8 mouse cellular contexts compared by ENCODE assay signal in the genomic region with DNA sequence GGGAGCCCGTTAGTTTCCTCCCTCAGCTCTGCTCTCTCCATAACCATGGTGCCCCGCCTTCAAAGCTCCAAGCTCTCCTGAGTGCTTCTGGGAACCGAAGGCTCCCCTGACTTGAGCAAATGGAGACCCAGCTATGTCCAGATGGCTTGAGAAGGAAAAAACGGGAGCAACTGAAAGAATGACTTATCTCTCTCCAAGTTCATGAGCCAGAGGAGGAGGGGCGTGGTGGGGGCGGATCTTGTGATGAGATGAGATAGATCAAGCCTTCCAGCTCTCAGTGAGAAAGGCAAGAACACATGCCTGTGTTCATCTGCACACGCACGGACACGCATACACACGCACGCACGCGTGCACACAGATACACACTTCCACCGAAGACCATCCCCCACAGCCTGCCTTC. TPM values are rescaled to one million over a fixed set of nuclear protein-coding genes. Genes with fewer than 3 reads are reported as not detected.
DNase-seq lines count a peak whose midpoint lies in the region; ATAC-seq lines count a peak whose summit lies in the region.

No protein-coding gene starts in this region.

- peaks cover 7% of the 10 kb centered on the region for H3K4me1 ChIP-seq in forebrain, embryonic 13.5 days
- H3K4me1 ChIP-seq in forebrain, embryonic 14.5 days (ENCODE audit: control insufficient read depth, insufficient read depth, low read length): no peaks in the 10 kb centered on the region; the same call in 1 of the 2 replicates
- peaks cover 16% of the 10 kb centered on the region for H3K4me1 ChIP-seq in liver, embryonic 12.5 days
- peaks cover 32% of the 10 kb centered on the region for H3K4me1 ChIP-seq in limb, embryonic 10.5 days

- H3K27me3 ChIP-seq in forebrain, embryonic 13.5 days: peaks cover 3% of the 10 kb centered on the region; the same call in 1 of the 2 replicates
- no peaks in the 10 kb centered on the region for H3K27me3 ChIP-seq in forebrain, embryonic 14.5 days (replicated peaks; ENCODE audit: control insufficient read depth, insufficient read depth, low read length)
- peaks cover 46% of the 10 kb centered on the region for H3K27me3 ChIP-seq in liver, embryonic 12.5 days (replicated peaks)
- H3K27me3 ChIP-seq in limb, embryonic 10.5 days (ENCODE audit: low read depth, poor library complexity, severe bottlenecking): peaks cover 60% of the 10 kb centered on the region

- H3K9ac ChIP-seq in forebrain, embryonic 13.5 days: no peak overlapping the region
- H3K9ac ChIP-seq in forebrain, embryonic 14.5 days (ENCODE audit: low read length): no peak overlapping the region
- no peak overlapping the region for H3K9ac ChIP-seq in liver, embryonic 12.5 days

- DNase-seq in forebrain, embryonic 14.5 days (ENCODE audit: low spot score): no peak
- DNase-seq in liver: no peak
- peak; percentile 43 for DNase-seq in Muller cell, postnatal 12 days (ENCODE audit: inconsistent ontology term)
- no peak for DNase-seq in limb, embryonic 10.5 days (ENCODE audit: low spot score)
- no peak for DNase-seq in urinary bladder, postnatal 36 days (ENCODE audit: low spot score in 2 of 2)
- no peak for DNase-seq in left cerebral cortex, adult 9 months (ENCODE audit: low spot score in 2 of 2)

- H3K4me2 ChIP-seq in forebrain, embryonic 13.5 days: 0 out of 2 replicates have a peak overlapping the region, but pooled peaks have one; percentile 3
- no peak overlapping the region for H3K4me2 ChIP-seq in forebrain, embryonic 14.5 days (ENCODE audit: low read length)
- peak overlapping the region; percentile 35 for H3K4me2 ChIP-seq in liver, embryonic 12.5 days

- H3K27ac ChIP-seq in forebrain, embryonic 13.5 days: no peak overlapping the region
- no peak overlapping the region for H3K27ac ChIP-seq in forebrain, embryonic 14.5 days (ENCODE audit: low read depth, low read length)
- H3K27ac ChIP-seq in liver, embryonic 12.5 days: no peak overlapping the region
- H3K27ac ChIP-seq in limb, embryonic 10.5 days: no peak overlapping the region; the same call in 1 of the 2 replicates

- H3K4me3 ChIP-seq in forebrain, embryonic 13.5 days: no peak overlapping the region
- no peak overlapping the region for H3K4me3 ChIP-seq in forebrain, embryonic 14.5 days (ENCODE audit: low read depth, low read length)
- H3K4me3 ChIP-seq in liver, embryonic 12.5 days: no peak overlapping the region
- H3K4me3 ChIP-seq in limb, embryonic 10.5 days: peak overlapping the region; percentile 26

- ATAC-seq in forebrain, embryonic 13.5 days: no peak; the same call in 1 of the 2 replicates
- no peak for ATAC-seq in forebrain, embryonic 14.5 days
- ATAC-seq in liver, embryonic 12.5 days: no peak

- H3K9me3 ChIP-seq in forebrain, embryonic 13.5 days (replicated peaks): no peaks in the 10 kb centered on the region
- no peaks in the 10 kb centered on the region for H3K9me3 ChIP-seq in forebrain, embryonic 14.5 days (replicated peaks; ENCODE audit: control insufficient read depth, low read length)
- no peaks in the 10 kb centered on the region for H3K9me3 ChIP-seq in liver, embryonic 12.5 days (replicated peaks)
- H3K9me3 ChIP-seq in limb, embryonic 10.5 days (replicated peaks): no peaks in the 10 kb centered on the region

- WGBS in forebrain, embryonic 13.5 days: 86% methylated on average over 14 of the region's 14 CpGs
- 79% methylated on average over 14 of the region's 14 CpGs for WGBS in forebrain, embryonic 14.5 days
- WGBS in liver, embryonic 12.5 days (ENCODE audit: insufficient replicate concordance): 51% methylated on average over 14 of the region's 14 CpGs
- 70% methylated on average over 14 of the region's 14 CpGs for WGBS in limb, embryonic 10.5 days

- no peaks in the 10 kb centered on the region for H3K36me3 ChIP-seq in forebrain, embryonic 13.5 days (ENCODE audit: poor library complexity, severe bottlenecking)
- no peaks in the 10 kb centered on the region for H3K36me3 ChIP-seq in forebrain, embryonic 14.5 days (ENCODE audit: control insufficient read depth, insufficient read depth, low read length)
- H3K36me3 ChIP-seq in liver, embryonic 12.5 days: no peaks in the 10 kb centered on the region
- H3K36me3 ChIP-seq in limb, embryonic 10.5 days: no peaks in the 10 kb centered on the region

RNA-seq across cellular contexts. Expression of a gene that starts 4.7 kb away (rescaled TPM):
- polyA plus RNA-seq in forebrain, embryonic 13.5 days (2015; fragmentation: Nextera tagmentation; extraction: Ambion mirVana): 0.09 and 0.16 TPM in 2 replicates
- 0.04 and 0.09 TPM in 2 replicates for polyA plus RNA-seq in forebrain, embryonic 14.5 days (2014; fragmentation: Nextera tagmentation; extraction: Ambion mirVana)
- polyA plus RNA-seq in liver, embryonic 12.5 days (2016; fragmentation: Nextera tagmentation; extraction: Ambion mirVana): 0.30 and 0.36 TPM in 2 replicates
- polyA plus RNA-seq in limb, embryonic 10.5 days (2016; fragmentation: Nextera tagmentation; extraction: Ambion mirVana): 0.06 and 0.18 TPM in 2 replicates

RNA-seq across cellular contexts. Expression of a gene that starts 50.3 kb away (rescaled TPM):
- 1.8 and 2.4 TPM in 2 replicates for polyA plus RNA-seq in forebrain, embryonic 13.5 days (2015; fragmentation: Nextera tagmentation; extraction: Ambion mirVana)
- polyA plus RNA-seq in forebrain, embryonic 14.5 days (2014; fragmentation: Nextera tagmentation; extraction: Ambion mirVana): 0.91 and 2.2 TPM in 2 replicates
- 0.59 and 0.68 TPM in 2 replicates for polyA plus RNA-seq in liver, embryonic 12.5 days (2016; fragmentation: Nextera tagmentation; extraction: Ambion mirVana)
- 1.0 and 1.2 TPM in 2 replicates for polyA plus RNA-seq in limb, embryonic 10.5 days (2016; fragmentation: Nextera tagmentation; extraction: Ambion mirVana)
